Mouse (Mus musculus) embryo, embryonic 11 days (tissue): ENCODE measurements at regions not wholly inside any gene's neighbourhood (a gene's known extent, or its start where the extent isn't known, plus 50 kb on each side); places are given as distances from the start of the nearest gene placed in this dataset.

ENCODE experiments used
- DNase-seq: peaks from one replicate; pipeline ENCODE4 v3.0.0-alpha.2; 2015

- DNase-seq: no peak
Observed at GRCm38 (mm10) chr7:73151586-73152467, 223.5 kb upstream of the Rgma start.

- no peak for DNase-seq
Observed at GRCm38 (mm10) chr7:73153668-73154067, 221.6 kb upstream of the Rgma start.

- no peak for DNase-seq
Observed at GRCm38 (mm10) chr7:73158833-73159232, 216.5 kb upstream of the Rgma start.

GRCm38 (mm10) chr7:73160968-73161367, 214.3 kb upstream of the Rgma start:
- DNase-seq: no peak

GRCm38 (mm10) chr7:73163687-73164086, 211.6 kb upstream of the Rgma start:
- DNase-seq: peak; percentile 59

GRCm38 (mm10) chr7:73165521-73165920, 209.8 kb upstream of the Rgma start:
- no peak for DNase-seq

- DNase-seq: no peak
Observed at GRCm38 (mm10) chr7:73169416-73169815, 205.9 kb upstream of the Rgma start.

GRCm38 (mm10) chr7:73172615-73173014, 202.7 kb upstream of the Rgma start:
- no peak for DNase-seq

- DNase-seq: no peak
Observed at GRCm38 (mm10) chr7:73183761-73184160, 191.5 kb upstream of the Rgma start.

GRCm38 (mm10) chr7:73184208-73185070, 190.9 kb upstream of the Rgma start:
- no peak for DNase-seq

- DNase-seq: peak; percentile 72
Observed at GRCm38 (mm10) chr7:73185071-73185531, 190.2 kb upstream of the Rgma start.

- no peak for DNase-seq
Observed at GRCm38 (mm10) chr7:73185591-73185990, 189.7 kb upstream of the Rgma start.

- DNase-seq: no peak
Observed at GRCm38 (mm10) chr7:73186501-73186900, 188.8 kb upstream of the Rgma start.

- peak; percentile 77 for DNase-seq
Observed at GRCm38 (mm10) chr7:73191388-73192278, 183.7 kb upstream of the Rgma start.

- no peak for DNase-seq
Observed at GRCm38 (mm10) chr7:73192839-73193238, 182.5 kb upstream of the Rgma start.

- DNase-seq: no peak
Observed at GRCm38 (mm10) chr7:73195306-73195705, 180.0 kb upstream of the Rgma start.

GRCm38 (mm10) chr7:73196851-73197531, 178.3 kb upstream of the Rgma start:
- no peak for DNase-seq

GRCm38 (mm10) chr7:73198069-73198468, 177.2 kb upstream of the Rgma start:
- no peak for DNase-seq

- DNase-seq: no peak
Observed at GRCm38 (mm10) chr7:73199967-73200366, 175.3 kb upstream of the Rgma start.

GRCm38 (mm10) chr7:73201330-73201729, 174.0 kb upstream of the Rgma start:
- DNase-seq: no peak

- no peak for DNase-seq
Observed at GRCm38 (mm10) chr7:73206922-73207811, 168.1 kb upstream of the Rgma start.
